Mouse (Mus musculus) heart, postnatal 0 days (tissue): ENCODE data around the gene Dnah8. TPM values are rescaled to one million over a fixed set of nuclear protein-coding genes. Genes with fewer than 3 reads are reported as not detected.

Experiments
- ATAC-seq: fragments of 200-750 bp; cut with Nextera tagmentation; 2 replicates; pipeline ENCODE4 v1.8.0; 2017; ENCODE audit warnings: low read depth, moderate number of reproducible peaks, moderate library complexity; ENCODE audit not compliant: insufficient read depth
- DNase-seq: peaks from one replicate; pipeline ENCODE4 v3.0.0-alpha.2; 2016; ENCODE audit warnings: low spot score
- H3K27ac ChIP-seq: fragments of 300-500 bp; sonication (generic); 2 replicates; pipeline ENCODE4 v1.5.1; 2014; ENCODE audit warnings: low read depth, mild to moderate bottlenecking
- H3K27me3 ChIP-seq: fragments of 300-500 bp; sonication (generic); 2 replicates; pipeline ENCODE4 v1.6.1; 2014; ENCODE audit warnings: low read length, mixed read lengths; ENCODE audit not compliant: control insufficient read depth, insufficient read depth
- H3K36me3 ChIP-seq: fragments of 300-500 bp; sonication (generic); replicated peaks from 2 replicates; pipeline ENCODE4 v1.6.1; 2014; ENCODE audit warnings: low read length, mixed read lengths; ENCODE audit not compliant: control insufficient read depth, insufficient read depth
- H3K4me1 ChIP-seq: fragments of 300-500 bp; sonication (generic); 2 replicates; pipeline ENCODE4 v1.6.1; 2014; ENCODE audit warnings: antibody characterized with exemption; ENCODE audit not compliant: control insufficient read depth, insufficient read depth
- H3K4me2 ChIP-seq: fragments of 300-500 bp; sonication (generic); 2 replicates; pipeline ENCODE4 v1.6.1; 2014; ENCODE audit warnings: low read depth, mild to moderate bottlenecking, low read length, moderate library complexity
- H3K4me3 ChIP-seq: fragments of 300-500 bp; sonication (generic); 2 replicates; pipeline ENCODE4 v1.5.1; 2014; ENCODE audit warnings: low read depth, low read length
- H3K9ac ChIP-seq: fragments of 300-500 bp; sonication (generic); replicated peaks from 2 replicates; pipeline ENCODE4 v1.6.1; 2014; ENCODE audit warnings: low read depth, low read length, mixed read lengths
- H3K9me3 ChIP-seq: fragments of 300-500 bp; sonication (generic); replicated peaks from 2 replicates; pipeline ENCODE4 v1.6.1; 2016; ENCODE audit warnings: low read length; ENCODE audit not compliant: control insufficient read depth
- CTCF ChIP-seq: IDR thresholded peaks from 2 replicates; pipeline ENCODE4 v1.5.1; 2016; ENCODE audit warnings: antibody characterized with exemption, control low read depth, low read depth
- EP300 ChIP-seq: IDR thresholded peaks from 2 replicates; pipeline ENCODE4 v1.6.1; 2016; ENCODE audit warnings: antibody characterized with exemption, low read depth
- WGBS: fragments of 180-500 bp; shearing (Covaris S2); extraction: QIAGEN DNeasy Blood & Tissue Kit; methylation state at CpG from one replicate; pipeline ENCODE4 v1.1.7; 2014; 5-methylcytosine and 5-hydroxymethylcytosine counted together
- polyA plus RNA-seq: library from polyadenylated mRNA; unstranded; fragments of >200 nt; fragmentation: Nextera tagmentation; extraction: Ambion mirVana; gene quantifications from 2 replicates; pipeline ENCODE4 v1.2.1, GENCODE M21; 2015
- total RNA-seq: library from RNA; depleted of rRNA; stranded (reverse); fragments of >200 nt; gene quantifications from 2 replicates; pipeline ENCODE4 v1.2.3, GENCODE M21; 2014; ENCODE audit warnings: low replicate concordance

Gene Dnah8
- total and polyA plus RNA-seq, 2 experiments from 2014 or later = 0.59 to 1.5 TPM

- no peak for DNase-seq
- TF ChIP-seq EP300 (no peak), CTCF (no peak)
- no peak for ATAC-seq
- H3K9ac ChIP-seq = no peak overlapping the region
- no peaks in the 10 kb centered on the region for H3K9me3 ChIP-seq
- H3K4me1 ChIP-seq = no peaks in the 10 kb centered on the region
- H3K4me2 ChIP-seq = no peak overlapping the region
- no peaks in the 10 kb centered on the region for H3K36me3 ChIP-seq
- H3K27ac ChIP-seq = no peak overlapping the region
- no peaks in the 10 kb centered on the region for H3K27me3 ChIP-seq
- H3K4me3 ChIP-seq = no peak overlapping the region
- WGBS = 59% methylated on average over 8 of the region's 8 CpGs
Measured at GRCm38 (mm10) chr17:30866281-30866680, 242.1 kb downstream of the Dnah8 start.

- H3K9me3 ChIP-seq = no peaks in the 10 kb centered on the region
- no peaks in the 10 kb centered on the region for H3K36me3 ChIP-seq
- H3K4me3 ChIP-seq = no peak overlapping the region
- no peaks in the 10 kb centered on the region for H3K27me3 ChIP-seq
- no peak overlapping the region for H3K27ac ChIP-seq
- WGBS = 65% methylated on average over 9 of the region's 9 CpGs
- no peak overlapping the region for H3K4me2 ChIP-seq
- H3K9ac ChIP-seq = no peak overlapping the region
- TF ChIP-seq EP300 = no peak
- DNase-seq (no peak), ATAC-seq (no peak)
- H3K4me1 ChIP-seq = no peaks in the 10 kb centered on the region
Measured at GRCm38 (mm10) chr17:30866966-30867365, 242.8 kb downstream of the Dnah8 start.

- no peak for ATAC-seq
- Histone ChIP-seq H3K27ac (no peak overlapping the region), H3K4me3 (no peak overlapping the region), H3K9ac (no peak overlapping the region), H3K4me2 (no peak overlapping the region), H3K4me1 (0 out of 2 replicates have a peak, but pooled peaks cover 3% of the 10 kb centered on the region), H3K36me3 (no peaks in the 10 kb centered on the region), H3K9me3 (0 out of 2 replicates have a peak, but pooled peaks cover 5% of the 10 kb centered on the region), H3K27me3 (no peaks in the 10 kb centered on the region)
- 30% methylated on average over 10 of the region's 10 CpGs for WGBS
- DNase-seq = no peak
- no peak for TF ChIP-seq CTCF
- no peak for TF ChIP-seq EP300
Measured at GRCm38 (mm10) chr17:30871040-30871439, 246.9 kb downstream of the Dnah8 start.

GRCm38 (mm10) chr17:30874276-30874675, 250.1 kb downstream of the Dnah8 start:
- Histone ChIP-seq H3K4me3 (no peak overlapping the region), H3K27me3 (no peaks in the 10 kb centered on the region), H3K9ac (no peak overlapping the region), H3K9me3 (0 out of 2 replicates have a peak, but pooled peaks cover 5% of the 10 kb centered on the region), H3K27ac (no peak overlapping the region), H3K4me2 (peak overlapping the region; percentile 6; the same call in 1 of the 2 replicates), H3K36me3 (no peaks in the 10 kb centered on the region), H3K4me1 (0 out of 2 replicates have a peak, but pooled peaks cover 3% of the 10 kb centered on the region)
- ATAC-seq (no peak), DNase-seq (no peak)
- TF ChIP-seq EP300 (no peak), CTCF (peak; percentile 25)
- 54% methylated on average over 15 of the region's 15 CpGs for WGBS

- Histone ChIP-seq H3K27me3 (no peaks in the 10 kb centered on the region), H3K9ac (no peak overlapping the region), H3K4me2 (no peak overlapping the region), H3K27ac (no peak overlapping the region), H3K9me3 (0 out of 2 replicates have a peak, but pooled peaks cover 5% of the 10 kb centered on the region), H3K4me1 (0 out of 2 replicates have a peak, but pooled peaks cover 3% of the 10 kb centered on the region), H3K36me3 (no peaks in the 10 kb centered on the region), H3K4me3 (no peak overlapping the region)
- ATAC-seq (no peak), DNase-seq (no peak)
- 78% methylated on average over 7 of the region's 7 CpGs for WGBS
- TF ChIP-seq EP300 = no peak
- TF ChIP-seq CTCF = no peak
Measured at GRCm38 (mm10) chr17:30877456-30877855, 253.3 kb downstream of the Dnah8 start.

GRCm38 (mm10) chr17:30878626-30879025, 254.5 kb downstream of the Dnah8 start:
- no peaks in the 10 kb centered on the region for H3K36me3 ChIP-seq
- H3K27me3 ChIP-seq = no peaks in the 10 kb centered on the region
- H3K9me3 ChIP-seq = 0 out of 2 replicates have a peak, but pooled peaks cover 5% of the 10 kb centered on the region
- H3K9ac ChIP-seq = no peak overlapping the region
- H3K4me1 ChIP-seq = peaks cover 3% of the 10 kb centered on the region; the same call in 1 of the 2 replicates
- no peak overlapping the region for H3K4me2 ChIP-seq
- DNase-seq (no peak), ATAC-seq (no peak)
- H3K27ac ChIP-seq = no peak overlapping the region
- TF ChIP-seq CTCF = no peak
- no peak overlapping the region for H3K4me3 ChIP-seq
- 21% methylated on average over 6 of the region's 6 CpGs for WGBS
